Mouse (Mus musculus): ENCODE measurements at regions not wholly inside any gene's neighbourhood (a gene's known extent, or its start where the extent isn't known, plus 50 kb on each side); places are given as distances from the start of the nearest gene placed in this dataset.

DNA sequence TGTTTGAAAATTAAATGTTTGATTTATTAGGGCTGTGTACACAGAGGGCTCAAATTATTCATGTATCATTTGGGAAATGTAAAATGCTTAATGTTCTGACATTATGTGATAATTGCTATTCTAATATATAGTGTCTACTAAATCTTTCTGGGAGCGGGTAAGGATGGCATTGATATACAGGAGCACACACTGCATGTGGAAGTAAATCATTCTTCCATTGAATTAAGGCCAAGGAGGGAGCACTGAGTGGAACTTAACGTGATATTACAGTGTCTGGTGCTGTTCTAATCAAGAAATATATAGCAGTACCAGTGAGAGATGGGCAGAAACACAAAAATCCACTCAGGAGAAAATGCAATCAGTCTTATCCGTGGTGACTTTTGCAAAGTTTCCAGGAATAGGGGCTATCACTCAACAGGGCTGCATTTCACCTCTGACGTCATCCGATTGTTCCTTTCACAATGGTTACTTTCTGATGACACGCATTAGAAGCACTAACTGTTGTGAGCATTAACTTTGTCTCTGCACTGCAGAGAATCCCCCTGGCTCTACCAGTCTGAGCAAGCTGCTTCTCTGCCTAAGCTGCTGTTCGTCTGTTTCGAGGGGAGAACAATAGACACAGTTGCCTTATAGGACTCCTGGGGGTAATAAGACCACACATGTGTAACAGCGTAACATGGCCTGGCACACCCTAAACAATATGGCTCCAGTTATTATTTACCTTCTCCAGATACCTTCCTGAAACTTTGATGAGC lies 85.0 kb upstream of the Iqcj start:
- H3K27me3 ChIP-seq (replicated peaks): no peaks in the 10 kb centered on the region
- H3K4me1 ChIP-seq (ENCODE audit: control insufficient read depth in 1 of 2, insufficient read depth in 2 of 2): no peaks in the 10 kb centered on the region
- H3K9me3 ChIP-seq (replicated peaks; ENCODE audit: low read length): no peaks in the 10 kb centered on the region
- DNase-seq (ENCODE audit: extremely low read depth): no peak
- TF ChIP-seq ZC3H11A (IDR thresholded peaks at IDR 0.05; ENCODE audit: low read depth, low read length) (no peak), RCOR1 (conservative IDR thresholded peaks at IDR 0.05; ENCODE audit: low read depth, low read length) (no peak), ZKSCAN1 (IDR thresholded peaks at IDR 0.05; ENCODE audit: borderline replicate concordance, low read depth, low read length) (no peak), GABPA (IDR thresholded peaks at IDR 0.05; ENCODE audit: insufficient replicate concordance, low read depth, low read length) (no peak)
- H3K9ac ChIP-seq (ENCODE audit: insufficient read depth, low read depth): no peak overlapping the region
- no peaks in the 10 kb centered on the region for H3K79me2 ChIP-seq (replicated peaks; ENCODE audit: control insufficient read depth, extremely low read depth, insufficient read depth, poor library complexity, severe bottlenecking)
- in situ Hi-C loops (cut with MboI; ENCODE audit: low pct_ligation_motif_present, low pct_unique_long_range_greater_than_20kb, low sequenced_read_pairs) (no loop called here), dilution Hi-C loops (cut with MboI; ENCODE audit: extremely low pct_ligation_motif_present, extremely low pct_unique_long_range_greater_than_20kb, low sequenced_read_pairs) (no loop called here)
- no peak overlapping the region for H3K4me3 ChIP-seq (replicated peaks in 1 of 3; ENCODE audit: low read depth in 2 of 3, low read length in 2 of 3, poor library complexity in 1 of 3)
- H3K36me3 ChIP-seq (replicated peaks in 1 of 2; ENCODE audit: control insufficient read depth in 1 of 2, insufficient read depth in 1 of 2, low read length in 1 of 2): no peaks in the 10 kb centered on the region
- no peak overlapping the region for H3K4me2 ChIP-seq (ENCODE audit: insufficient read depth, low read depth, poor library complexity, severe bottlenecking)
- no peak overlapping the region for H3K27ac ChIP-seq (ENCODE audit: insufficient read depth, low read depth)

DNA sequence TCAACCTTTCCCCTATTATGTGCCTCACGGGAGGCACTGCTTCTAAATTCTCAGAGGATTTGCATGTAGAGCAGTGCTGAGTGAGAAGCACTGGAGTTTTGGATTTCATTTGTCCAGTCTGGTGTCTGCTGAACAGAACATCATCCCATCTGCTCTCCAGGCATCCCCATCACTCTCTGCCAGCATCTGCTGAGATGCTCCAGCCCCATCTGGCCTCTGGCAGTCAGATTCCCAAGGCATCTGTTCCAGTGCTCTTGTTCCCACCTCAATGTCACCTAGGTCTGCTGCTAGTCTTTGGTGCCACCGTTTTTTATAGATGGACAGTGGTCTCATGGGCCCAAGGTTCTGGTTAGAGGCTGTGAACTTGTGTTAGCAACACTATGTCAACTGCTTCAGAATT lies 63.9 kb upstream of the Iqcj start:
- Histone ChIP-seq H3K27me3 (replicated peaks) (no peaks in the 10 kb centered on the region), H3K36me3 (replicated peaks in 1 of 2; ENCODE audit: control insufficient read depth in 1 of 2, insufficient read depth in 1 of 2, low read length in 1 of 2) (no peaks in the 10 kb centered on the region), H3K4me2 (ENCODE audit: insufficient read depth, low read depth, poor library complexity, severe bottlenecking) (no peak overlapping the region), H3K4me3 (replicated peaks in 1 of 3; ENCODE audit: low read depth in 2 of 3, low read length in 2 of 3, poor library complexity in 1 of 3) (no peak overlapping the region), H3K27ac (ENCODE audit: insufficient read depth, low read depth) (no peak overlapping the region), H3K9ac (ENCODE audit: insufficient read depth, low read depth) (no peak overlapping the region), H3K79me2 (replicated peaks; ENCODE audit: control insufficient read depth, extremely low read depth, insufficient read depth, poor library complexity, severe bottlenecking) (no peaks in the 10 kb centered on the region), H3K4me1 (ENCODE audit: control insufficient read depth in 1 of 2, insufficient read depth in 2 of 2) (no peaks in the 10 kb centered on the region), H3K9me3 (replicated peaks; ENCODE audit: low read length) (no peaks in the 10 kb centered on the region)
- dilution Hi-C loops (cut with MboI; ENCODE audit: extremely low pct_ligation_motif_present, extremely low pct_unique_long_range_greater_than_20kb, low sequenced_read_pairs) (no loop called here), in situ Hi-C loops (cut with MboI; ENCODE audit: low pct_ligation_motif_present, low pct_unique_long_range_greater_than_20kb, low sequenced_read_pairs) (no loop called here)
- no peak for DNase-seq (ENCODE audit: extremely low read depth)
- no peak for TF ChIP-seq E2F4 (IDR thresholded peaks at IDR 0.05; ENCODE audit: insufficient replicate concordance, low read depth, low read length)
- no peak for TF ChIP-seq BHLHE40 (IDR thresholded peaks at IDR 0.05; ENCODE audit: low read depth, low read length)
- no peak for TF ChIP-seq ELF1 (IDR thresholded peaks at IDR 0.05; ENCODE audit: low read depth, low read length)
- no peak for TF ChIP-seq CTCF (conservative IDR thresholded peaks at IDR 0.05 in 1 of 2, IDR thresholded peaks at IDR 0.05 in 1 of 2; ENCODE audit: low read depth in 2 of 2, low read length in 2 of 2)
- TF ChIP-seq JUN (IDR thresholded peaks at IDR 0.05; ENCODE audit: insufficient read depth, low read depth, low read length): no peak
- TF ChIP-seq ZKSCAN1 (IDR thresholded peaks at IDR 0.05; ENCODE audit: borderline replicate concordance, low read depth, low read length): no peak
- no peak for TF ChIP-seq MYC (IDR thresholded peaks at IDR 0.05; ENCODE audit: low read depth, low read length)
- no peak for TF ChIP-seq POLR2A (IDR thresholded peaks at IDR 0.05; ENCODE audit: low read depth, low read length)
- no peak for TF ChIP-seq JUND (conservative IDR thresholded peaks at IDR 0.05; ENCODE audit: low read depth, low read length)
- no peak for TF ChIP-seq NELFE (IDR thresholded peaks at IDR 0.05; ENCODE audit: low read depth, low read length)
- TF ChIP-seq KAT2A (IDR thresholded peaks at IDR 0.05; ENCODE audit: insufficient replicate concordance, low read length): no peak
- no peak for TF ChIP-seq MEF2A (IDR thresholded peaks at IDR 0.05; ENCODE audit: borderline replicate concordance, low read depth, low read length)
- TF ChIP-seq ZC3H11A (IDR thresholded peaks at IDR 0.05; ENCODE audit: low read depth, low read length): no peak
- no peak for TF ChIP-seq USF1 (IDR thresholded peaks at IDR 0.05; ENCODE audit: low read depth, low read length)
- no peak for TF ChIP-seq NRF1 (IDR thresholded peaks at IDR 0.05; ENCODE audit: low read depth, low read length)
- no peak for TF ChIP-seq MAX (IDR thresholded peaks at IDR 0.05; ENCODE audit: low read length)
- TF ChIP-seq TCF12 (IDR thresholded peaks at IDR 0.05; ENCODE audit: low read depth, low read length): no peak
- no peak for TF ChIP-seq ZMIZ1 (IDR thresholded peaks at IDR 0.05; ENCODE audit: low read depth, low read length)
- no peak for TF ChIP-seq RAD21 (IDR thresholded peaks at IDR 0.05; ENCODE audit: low read depth, low read length)

Measured in CH12.LX (cell line).